Mouse (Mus musculus) layer of hippocampus, adult 2 months (tissue): ENCODE measurements at regions not wholly inside any gene's neighbourhood (a gene's known extent, or its start where the extent isn't known, plus 50 kb on each side); places are given as distances from the start of the nearest gene placed in this dataset.
A peak's percentile ranks its signal among the peaks of the same experiment; 100 is the strongest.

Experiments
- DNase-seq, 2 experiments: peaks; one replicate each; pipeline ENCODE4 v3.0.0; 2022; ENCODE audit warnings: low spot score in 2 of 2
- H3K27ac ChIP-seq: fragments of 200-600 bp; 2 replicates; pipeline ENCODE4 v1.8.1; 2022
- H3K4me3 ChIP-seq: fragments of 200-600 bp; 2 replicates; pipeline ENCODE4 v1.8.1; 2022; ENCODE audit warnings: mild to moderate bottlenecking
- CTCF ChIP-seq: fragments of 200-600 bp; conservative IDR thresholded peaks from 2 replicates; pipeline ENCODE4 v1.8.1; 2022; ENCODE audit warnings: antibody characterized with exemption, mild to moderate bottlenecking, moderate library complexity

- no peak overlapping the region for H3K4me3 ChIP-seq
- no peak overlapping the region for H3K27ac ChIP-seq
- no peak for TF ChIP-seq CTCF
- DNase-seq: no peak
These were observed 1543.4 kb upstream of the Tenm3 start for GRCm38 (mm10) chr8:50387189-50387588.

DNA sequence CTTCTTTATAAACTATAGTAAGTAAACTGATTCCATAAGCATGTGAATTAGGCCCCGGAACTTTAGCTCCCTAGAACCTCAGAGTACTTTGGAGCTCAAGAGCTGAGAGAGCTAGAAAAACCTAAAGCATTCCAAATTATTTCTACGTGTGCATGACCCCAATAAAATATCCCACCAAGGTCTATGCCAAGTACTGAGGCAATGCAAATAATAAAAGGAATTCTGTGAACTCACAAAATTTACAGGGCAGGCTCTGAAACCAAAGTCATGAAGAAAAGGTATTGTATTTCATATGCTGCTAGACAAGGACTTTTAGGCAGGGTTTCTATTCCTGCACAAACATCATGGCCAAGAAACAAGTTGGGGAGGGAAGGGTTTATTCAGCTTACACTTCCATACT lies 1539.9 kb upstream of the Tenm3 start:
- no peak overlapping the region for H3K4me3 ChIP-seq
- DNase-seq: no peak
- TF ChIP-seq CTCF: no peak
- H3K27ac ChIP-seq: no peak overlapping the region

DNA sequence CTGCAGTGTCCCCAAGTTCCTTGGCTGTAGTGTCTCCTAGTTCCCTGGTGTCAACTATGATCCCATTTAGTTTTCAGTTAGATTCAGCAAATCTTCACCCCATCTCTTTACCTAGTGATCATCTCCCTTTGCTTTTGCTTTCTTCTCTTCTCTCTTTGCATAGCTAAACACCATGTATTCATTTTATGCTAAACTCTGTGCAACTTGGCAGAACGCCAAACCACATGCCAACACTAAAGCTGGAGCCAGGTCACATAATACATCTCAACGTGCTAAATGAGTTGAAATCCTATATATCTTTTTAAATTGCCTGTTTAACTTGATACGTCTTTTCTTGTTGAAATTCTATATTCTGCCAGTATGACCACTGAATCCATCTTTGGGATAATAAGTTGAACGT lies 1536.0 kb upstream of the Tenm3 start:
- H3K4me3 ChIP-seq: no peak overlapping the region
- no peak for TF ChIP-seq CTCF
- no peak for DNase-seq
- no peak overlapping the region for H3K27ac ChIP-seq

GRCm38 (mm10) chr8:50373790-50374189 lies 1530.0 kb upstream of the Tenm3 start:
- H3K4me3 ChIP-seq: no peak overlapping the region
- DNase-seq: no peak
- H3K27ac ChIP-seq: no peak overlapping the region
- TF ChIP-seq CTCF: no peak

GRCm38 (mm10) chr8:50326485-50326884 lies 1482.7 kb upstream of the Tenm3 start:
- no peak for TF ChIP-seq CTCF
- H3K27ac ChIP-seq: no peak overlapping the region
- DNase-seq: no peak
- no peak overlapping the region for H3K4me3 ChIP-seq

GRCm38 (mm10) chr8:50321356-50321963 lies 1477.7 kb upstream of the Tenm3 start:
- Histone ChIP-seq H3K27ac (no peak overlapping the region), H3K4me3 (no peak overlapping the region)
- DNase-seq: no peak
- no peak for TF ChIP-seq CTCF

- peak in 1 of 2 experiments; percentile 20 for DNase-seq
- H3K27ac ChIP-seq: no peak overlapping the region
- TF ChIP-seq CTCF: peak; percentile 77
- H3K4me3 ChIP-seq: no peak overlapping the region
These were observed 1472.9 kb upstream of the Tenm3 start for GRCm38 (mm10) chr8:50316641-50317040.

DNA sequence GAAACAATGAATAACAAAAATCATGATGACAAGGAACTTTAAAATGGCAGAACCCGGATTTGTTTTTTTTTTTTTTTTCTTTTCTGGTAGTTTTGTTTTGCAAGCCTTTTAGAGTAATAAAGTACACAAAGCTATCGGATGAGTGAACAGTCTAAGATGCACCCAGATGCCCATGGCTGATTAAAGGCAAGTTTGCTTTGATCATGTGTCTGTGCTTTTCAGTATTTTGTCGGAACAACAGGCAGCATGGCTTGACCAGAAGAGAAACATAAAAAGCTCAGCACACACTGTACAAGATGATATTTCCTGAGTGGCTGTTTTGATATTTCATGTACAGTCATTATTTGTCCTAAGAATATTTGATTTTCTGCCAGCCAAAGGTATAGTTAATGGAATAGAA lies 1466.6 kb upstream of the Tenm3 start:
- TF ChIP-seq CTCF: no peak
- Histone ChIP-seq H3K27ac (no peak overlapping the region), H3K4me3 (no peak overlapping the region)
- DNase-seq: no peak

- Histone ChIP-seq H3K27ac (peak overlapping the region; percentile 29; the same call in 1 of the 2 replicates), H3K4me3 (no peak overlapping the region)
- DNase-seq: no peak
- no peak for TF ChIP-seq CTCF
These were observed 1456.6 kb upstream of the Tenm3 start for GRCm38 (mm10) chr8:50300316-50300715.

- peak; percentile 92 for TF ChIP-seq CTCF
- peak; percentile 87 to 89 for DNase-seq
- Histone ChIP-seq H3K27ac (no peak overlapping the region), H3K4me3 (peak overlapping the region; percentile 8; the same call in 1 of the 2 replicates)
These were observed 1449.8 kb upstream of the Tenm3 start for GRCm38 (mm10) chr8:50293501-50293900.

DNA sequence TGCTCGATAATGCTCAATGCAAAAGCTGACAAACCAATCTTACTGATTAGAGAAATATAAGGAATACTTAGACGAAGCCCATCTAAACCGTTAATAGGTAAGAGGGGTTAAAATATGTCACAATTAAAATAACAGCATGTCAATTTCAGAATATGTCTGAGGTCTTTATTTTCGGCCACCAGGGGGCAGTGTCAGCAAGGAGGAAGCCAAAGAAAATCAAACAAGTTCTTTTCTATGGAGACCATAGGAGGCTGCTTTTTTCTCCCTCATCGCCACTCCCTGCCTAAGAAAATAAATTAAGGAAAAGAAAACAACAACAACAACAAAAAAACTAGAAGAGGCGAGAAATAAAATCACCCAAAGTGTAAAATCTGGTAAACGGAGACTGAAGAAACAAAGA lies 1448.4 kb upstream of the Tenm3 start:
- TF ChIP-seq CTCF: peak; percentile 88
- H3K27ac ChIP-seq: no peak overlapping the region
- DNase-seq: peak in 1 of 2 experiments; percentile 77
- no peak overlapping the region for H3K4me3 ChIP-seq

GRCm38 (mm10) chr8:50276346-50276745 lies 1432.6 kb upstream of the Tenm3 start:
- peak in 1 of 2 experiments; percentile 9 for DNase-seq
- Histone ChIP-seq H3K27ac (no peak overlapping the region), H3K4me3 (no peak overlapping the region)
- no peak for TF ChIP-seq CTCF

DNA sequence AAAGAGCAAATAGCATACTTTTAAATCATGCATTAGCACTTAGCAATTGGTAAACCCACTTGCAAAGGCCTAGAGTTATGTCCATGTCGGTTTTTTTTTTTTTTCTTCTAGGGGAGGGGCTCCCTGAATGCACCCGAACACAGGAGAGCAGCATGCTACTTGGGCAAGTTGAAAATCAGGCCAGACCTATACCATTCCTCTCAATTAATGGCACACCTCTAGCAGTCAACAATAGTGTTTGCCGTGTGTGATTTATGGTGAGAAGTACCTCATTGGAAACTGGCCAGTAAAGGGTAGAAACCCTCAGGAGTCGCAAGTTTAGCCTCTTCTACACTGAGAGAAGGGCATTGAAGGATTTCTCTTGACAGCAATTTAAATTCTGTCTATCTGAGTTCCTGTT lies 1421.0 kb upstream of the Tenm3 start:
- Histone ChIP-seq H3K27ac (no peak overlapping the region), H3K4me3 (no peak overlapping the region)
- no peak for TF ChIP-seq CTCF
- no peak for DNase-seq
